Mouse (Mus musculus): ENCODE data around the gene Cops6. TPM values are rescaled to one million over a fixed set of nuclear protein-coding genes. Genes with fewer than 3 reads are reported as not detected.

Gene Cops6
- polyA plus RNA-seq, 1 experiment from 2014 or later = 161 TPM

GRCm38 (mm10) chr5:138163046-138163445 lies 2.2 kb downstream of the Cops6 start:
- 61% methylated on average over 6 of the region's 6 CpGs for WGBS
- Histone ChIP-seq H3K9me3 (ENCODE audit: control insufficient read depth) (no peaks in the 10 kb centered on the region), H3K9ac (ENCODE audit: low read depth, low read length) (no peak overlapping the region), H3K4me3 (ENCODE audit: low read depth, low read length) (no peak overlapping the region), H3K4me2 (replicated peaks; ENCODE audit: low read depth) (no peak overlapping the region), H3K27me3 (replicated peaks; ENCODE audit: control insufficient read depth, insufficient read depth, low read length) (no peaks in the 10 kb centered on the region), H3K36me3 (ENCODE audit: control insufficient read depth, insufficient read depth) (peaks cover 54% of the 10 kb centered on the region), H3K27ac (ENCODE audit: low read depth, low read length) (no peak overlapping the region), H3K4me1 (replicated peaks; ENCODE audit: control insufficient read depth, insufficient read depth, low read length) (0 out of 2 replicates have a peak, but pooled peaks cover 5% of the 10 kb centered on the region)
- no peak for ATAC-seq
- no peak for TF ChIP-seq CTCF (IDR thresholded peaks at IDR 0.05; ENCODE audit: low read depth)

- 0 out of 2 replicates have a peak, but pooled peaks cover 5% of the 10 kb centered on the region for H3K4me1 ChIP-seq (replicated peaks; ENCODE audit: control insufficient read depth, insufficient read depth, low read length)
- no peak overlapping the region for H3K4me3 ChIP-seq (ENCODE audit: low read depth, low read length)
- no peak overlapping the region for H3K4me2 ChIP-seq (replicated peaks; ENCODE audit: low read depth)
- no peak overlapping the region for H3K9ac ChIP-seq (ENCODE audit: low read depth, low read length)
- 61% methylated on average over 10 of the region's 10 CpGs for WGBS
- no peaks in the 10 kb centered on the region for H3K27me3 ChIP-seq (replicated peaks; ENCODE audit: control insufficient read depth, insufficient read depth, low read length)
- no peak for ATAC-seq
- no peaks in the 10 kb centered on the region for H3K9me3 ChIP-seq (ENCODE audit: control insufficient read depth)
- no peak for TF ChIP-seq CTCF (IDR thresholded peaks at IDR 0.05; ENCODE audit: low read depth)
- no peak overlapping the region for H3K27ac ChIP-seq (ENCODE audit: low read depth, low read length)
- H3K36me3 ChIP-seq (ENCODE audit: control insufficient read depth, insufficient read depth) = peaks cover 60% of the 10 kb centered on the region
Observed at GRCm38 (mm10) chr5:138163610-138164009, 2.7 kb downstream of the Cops6 start.

DNA sequence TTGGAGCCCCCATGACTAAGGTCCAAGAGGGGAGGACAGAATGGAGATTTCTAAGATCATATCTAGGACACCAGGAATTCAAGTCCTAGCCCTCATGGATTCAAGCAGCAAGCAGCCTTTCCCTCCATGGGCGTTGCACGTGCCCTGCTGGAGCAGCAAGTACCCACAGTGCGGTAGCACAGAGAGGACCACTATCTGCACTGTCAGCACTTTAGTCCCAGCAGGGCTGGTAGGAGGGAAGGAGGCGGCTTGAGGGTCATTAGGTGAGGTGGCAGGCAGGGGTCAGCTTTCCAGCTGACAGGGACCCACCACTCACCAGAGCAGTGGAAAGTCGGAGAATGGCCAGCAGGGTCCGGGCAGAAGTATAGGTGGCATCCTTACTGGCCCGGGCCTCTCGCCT lies 4.7 kb downstream of the Cops6 start:
- no peak overlapping the region for H3K4me2 ChIP-seq (replicated peaks; ENCODE audit: low read depth)
- no peak for TF ChIP-seq CTCF (IDR thresholded peaks at IDR 0.05; ENCODE audit: low read depth)
- no peaks in the 10 kb centered on the region for H3K27me3 ChIP-seq (replicated peaks; ENCODE audit: control insufficient read depth, insufficient read depth, low read length)
- no peak overlapping the region for H3K4me3 ChIP-seq (ENCODE audit: low read depth, low read length)
- no peaks in the 10 kb centered on the region for H3K9me3 ChIP-seq (ENCODE audit: control insufficient read depth)
- H3K4me1 ChIP-seq (replicated peaks; ENCODE audit: control insufficient read depth, insufficient read depth, low read length) = 0 out of 2 replicates have a peak, but pooled peaks cover 8% of the 10 kb centered on the region
- H3K9ac ChIP-seq (ENCODE audit: low read depth, low read length) = no peak overlapping the region
- H3K27ac ChIP-seq (ENCODE audit: low read depth, low read length) = no peak overlapping the region
- ATAC-seq = no peak
- H3K36me3 ChIP-seq (ENCODE audit: control insufficient read depth, insufficient read depth) = peaks cover 65% of the 10 kb centered on the region
- 82% methylated on average over 8 of the region's 8 CpGs for WGBS

- peaks cover 47% of the 10 kb centered on the region for H3K36me3 ChIP-seq (ENCODE audit: control insufficient read depth, insufficient read depth)
- H3K4me3 ChIP-seq (ENCODE audit: low read depth, low read length) = peak overlapping the region; percentile 67
- H3K27ac ChIP-seq (ENCODE audit: low read depth, low read length) = peak overlapping the region; percentile 84
- TF ChIP-seq CTCF (IDR thresholded peaks at IDR 0.05; ENCODE audit: low read depth) = peak; percentile 47
- peak overlapping the region; percentile 58 for H3K9ac ChIP-seq (ENCODE audit: low read depth, low read length)
- WGBS = under 1% methylated on average over 47 of the region's 47 CpGs
- ATAC-seq = peak; percentile 88
- peak overlapping the region; percentile 99 for H3K4me2 ChIP-seq (replicated peaks; ENCODE audit: low read depth)
- 0 out of 2 replicates have a peak, but pooled peaks cover 10% of the 10 kb centered on the region for H3K4me1 ChIP-seq (replicated peaks; ENCODE audit: control insufficient read depth, insufficient read depth, low read length)
- no peaks in the 10 kb centered on the region for H3K27me3 ChIP-seq (replicated peaks; ENCODE audit: control insufficient read depth, insufficient read depth, low read length)
- no peaks in the 10 kb centered on the region for H3K9me3 ChIP-seq (ENCODE audit: control insufficient read depth)
Observed at GRCm38 (mm10) chr5:138170936-138171561, 10.2 kb downstream of the Cops6 start.

- peaks cover 46% of the 10 kb centered on the region for H3K36me3 ChIP-seq (ENCODE audit: control insufficient read depth, insufficient read depth)
Observed at GRCm38 (mm10) chr5:138171695-138172491, 11.0 kb downstream of the Cops6 start, which contains the start of the genes Ap4m1 and Mcm7. Gene Ap4m1 (plus strand): TSS chr5:138172002. Gene Mcm7 (minus strand): TSS chr5:138172422.

GRCm38 (mm10) chr5:138173217-138173616 lies 12.3 kb downstream of the Cops6 start:
- H3K27ac ChIP-seq (ENCODE audit: low read depth, low read length) = no peak overlapping the region
- WGBS = 63% methylated on average over 3 of the region's 3 CpGs
- H3K4me1 ChIP-seq (replicated peaks; ENCODE audit: control insufficient read depth, insufficient read depth, low read length) = 0 out of 2 replicates have a peak, but pooled peaks cover 10% of the 10 kb centered on the region
- H3K36me3 ChIP-seq (ENCODE audit: control insufficient read depth, insufficient read depth) = peaks cover 46% of the 10 kb centered on the region
- H3K27me3 ChIP-seq (replicated peaks; ENCODE audit: control insufficient read depth, insufficient read depth, low read length) = no peaks in the 10 kb centered on the region
- H3K9ac ChIP-seq (ENCODE audit: low read depth, low read length) = no peak overlapping the region
- no peak overlapping the region for H3K4me3 ChIP-seq (ENCODE audit: low read depth, low read length)
- no peak for TF ChIP-seq CTCF (IDR thresholded peaks at IDR 0.05; ENCODE audit: low read depth)
- ATAC-seq = no peak
- H3K9me3 ChIP-seq (ENCODE audit: control insufficient read depth) = no peaks in the 10 kb centered on the region
- H3K4me2 ChIP-seq (replicated peaks; ENCODE audit: low read depth) = no peak overlapping the region

More at GRCm38 (mm10) chr5:138171695-138172491, 11.0 kb downstream of the Cops6 start, which contains the start of the genes Ap4m1 and Mcm7:
- TF ChIP-seq CTCF (IDR thresholded peaks at IDR 0.05; ENCODE audit: low read depth) = peak; percentile 53
- no peaks in the 10 kb centered on the region for H3K9me3 ChIP-seq (ENCODE audit: control insufficient read depth)
- peak within 1 kb of the TSS; percentile 84 for H3K27ac ChIP-seq (ENCODE audit: low read depth, low read length)
- peak; percentile 86 for ATAC-seq
- H3K4me1 ChIP-seq (replicated peaks; ENCODE audit: control insufficient read depth, insufficient read depth, low read length) = 0 out of 2 replicates have a peak, but pooled peaks cover 10% of the 10 kb centered on the region
- H3K4me2 ChIP-seq (replicated peaks; ENCODE audit: low read depth) = peak within 1 kb of the TSS; percentile 99
- H3K9ac ChIP-seq (ENCODE audit: low read depth, low read length) = peak within 1 kb of the TSS; percentile 71
- WGBS = under 1% methylated on average over 54 of the region's 54 CpGs
- no peaks in the 10 kb centered on the region for H3K27me3 ChIP-seq (replicated peaks; ENCODE audit: control insufficient read depth, insufficient read depth, low read length)
- peak within 1 kb of the TSS; percentile 67 for H3K4me3 ChIP-seq (ENCODE audit: low read depth, low read length)
